Mouse (Mus musculus) embryonic stem cell, embryonic (primary cell): ENCODE results near the gene R3hdml.

Experiments
- CTCF ChIA-PET, 4 experiments: fragments of 300-600 bp in 2 of 4; fragments of 350-600 bp in 2 of 4; sonication (Branson Sonifier 250); formaldehyde crosslinking; loops; one replicate each; lab custom pipeline; 2022; ENCODE audit warnings: inconsistent platforms in 2 of 4; lab: Charles Lee
- POLR2A ChIA-PET, 4 experiments: fragments of 300-600 bp in 2 of 4; fragments of 350-600 bp in 2 of 4; sonication (Branson Sonifier 250); formaldehyde crosslinking; loops; one replicate each; lab custom pipeline; 2022; ENCODE audit warnings: antibody characterized with exemption in 4 of 4, inconsistent platforms in 1 of 4; lab: Charles Lee

Gene R3hdml

DNA sequence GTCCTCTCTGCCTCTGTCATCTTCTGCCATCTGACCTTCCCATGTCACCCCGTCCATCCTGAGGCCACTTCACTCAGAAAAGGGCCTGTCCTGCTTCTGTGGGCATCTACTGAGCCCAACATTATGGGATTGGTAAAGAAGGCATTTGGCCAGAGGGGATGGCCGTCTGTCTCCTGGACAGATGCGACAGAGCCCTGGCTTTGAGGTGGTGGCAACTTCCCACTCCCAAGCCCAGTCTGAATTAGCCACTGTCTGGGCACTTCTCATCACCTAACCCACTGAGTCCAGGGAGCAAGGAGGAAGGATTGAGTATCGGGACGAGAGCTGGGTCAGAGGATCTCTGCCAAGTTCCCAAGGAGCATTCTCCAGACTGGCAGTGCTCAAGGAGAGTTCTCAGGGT is at the start of gene R3hdml:
R3hdml (plus strand) TSS at position 301 of the 400 bp plus-strand sequence.
- ChIA-PET CTCF (interaction anchor here in 3 of 4 experiments (1.0 to 6.9 kb wide), 5 partner anchors 11 to 43 kb away, joined by 5 to 63 read pairs (median 5); partner anchors contain the start of gene Fitm2 (in 1 of the 3)), POLR2A (interaction anchor here in 3 of 4 experiments (0.6 to 3.6 kb wide), 5 partner anchors 10 to 25 kb away, joined by 3 to 20 read pairs (median 7); no protein-coding TSS in a partner anchor)

GRCm38 (mm10) chr2:163443543-163443942 is 48.6 kb upstream of the R3hdml start:
- ChIA-PET CTCF (no interaction called here), POLR2A (interaction anchor here in 2 of 4 experiments (1.0 to 3.3 kb wide), 2 partner anchors 23 to 24 kb away, joined by 5 to 10 read pairs; no protein-coding TSS in a partner anchor)

GRCm38 (mm10) chr2:163444017-163444416 is 48.1 kb upstream of the R3hdml start:
- CTCF ChIA-PET = no interaction called here
- POLR2A ChIA-PET = interaction anchor here in 2 of 4 experiments (1.0 to 3.3 kb wide), 2 partner anchors 23 to 25 kb away, joined by 5 to 10 read pairs; no protein-coding TSS in a partner anchor

- ChIA-PET POLR2A (interaction anchor here in 2 of 4 experiments (0.6 to 1.9 kb wide), 4 partner anchors 8 to 1186 kb away, joined by 3 to 4 read pairs (median 4); no protein-coding TSS in a partner anchor), CTCF (interaction anchor here in 2 of 4 experiments (0.6 to 0.8 kb wide), 2 partner anchors 46 to 139 kb away, joined by 3 read pairs; no protein-coding TSS in a partner anchor)
Observed at GRCm38 (mm10) chr2:163447375-163447774, 44.7 kb upstream of the R3hdml start.

DNA sequence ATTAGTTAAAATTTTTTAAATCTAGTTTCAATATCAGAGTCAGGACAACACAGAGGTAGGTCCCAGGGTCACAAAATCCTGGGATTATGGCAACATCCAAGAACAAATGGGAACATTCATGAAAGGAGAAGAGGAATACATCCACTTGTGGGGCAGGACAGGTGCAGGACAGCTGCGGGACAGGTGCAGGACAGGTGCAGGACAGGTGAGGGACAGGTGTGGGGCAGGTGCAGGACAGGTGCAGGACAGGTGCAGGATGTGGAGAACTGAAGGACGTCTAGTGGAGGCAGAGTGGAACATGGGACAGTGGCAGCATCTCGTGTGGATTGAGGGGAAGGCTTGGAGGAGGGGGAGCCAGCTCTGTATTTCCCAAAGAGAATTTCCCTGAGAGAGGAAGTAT is 42.8 kb upstream of the R3hdml start:
- ChIA-PET POLR2A (interaction anchor here in 1 of 4 experiments (1.0 kb wide), 1 partner anchor 14 kb away, joined by 3 read pairs; no protein-coding TSS in a partner anchor), CTCF (no interaction called here)

DNA sequence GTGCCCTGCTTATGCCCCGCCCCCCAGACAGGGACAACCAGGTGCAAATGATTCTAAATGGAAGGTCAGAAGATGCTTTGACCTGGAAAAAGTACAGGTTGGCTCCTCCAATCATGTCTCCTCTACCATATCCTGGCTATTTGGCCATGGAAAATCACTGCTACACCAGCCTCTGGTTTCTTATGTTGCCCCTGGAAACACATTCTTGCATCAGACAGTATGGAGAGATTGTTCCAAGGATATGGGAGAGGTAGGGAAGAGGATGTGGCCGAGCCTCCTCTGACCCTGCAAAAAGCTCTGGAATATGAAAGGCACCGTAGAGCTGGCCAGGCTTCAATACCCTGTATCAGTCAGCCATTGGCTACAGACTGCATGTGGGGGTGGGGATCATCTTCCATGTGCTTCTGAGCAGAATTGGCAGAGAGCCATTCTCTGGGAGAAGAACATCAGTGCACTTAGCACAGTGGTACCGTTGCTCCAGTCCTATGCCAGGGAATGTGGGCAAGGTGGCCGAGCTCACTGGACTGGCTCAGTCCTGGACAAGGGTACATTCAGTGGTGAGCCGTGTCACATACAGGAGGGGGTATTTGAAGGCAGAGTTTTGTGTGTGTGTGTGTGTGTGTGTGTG is 41.3 kb upstream of the R3hdml start:
- ChIA-PET POLR2A (interaction anchor here in 3 of 4 experiments (0.7 to 3.5 kb wide), 6 partner anchors 10 to 181 kb away, joined by 3 to 13 read pairs (median 8); partner anchors contain the start of gene Fitm2 (in 1 of the 3)), CTCF (interaction anchor here in 3 of 4 experiments (0.6 to 2.5 kb wide), 7 partner anchors 9 to 85 kb away, joined by 3 to 13 read pairs (median 3); partner anchors contain the start of genes Fitm2 (in 1 of the 3) and Gdap1l1 (in 1 of the 3))

DNA sequence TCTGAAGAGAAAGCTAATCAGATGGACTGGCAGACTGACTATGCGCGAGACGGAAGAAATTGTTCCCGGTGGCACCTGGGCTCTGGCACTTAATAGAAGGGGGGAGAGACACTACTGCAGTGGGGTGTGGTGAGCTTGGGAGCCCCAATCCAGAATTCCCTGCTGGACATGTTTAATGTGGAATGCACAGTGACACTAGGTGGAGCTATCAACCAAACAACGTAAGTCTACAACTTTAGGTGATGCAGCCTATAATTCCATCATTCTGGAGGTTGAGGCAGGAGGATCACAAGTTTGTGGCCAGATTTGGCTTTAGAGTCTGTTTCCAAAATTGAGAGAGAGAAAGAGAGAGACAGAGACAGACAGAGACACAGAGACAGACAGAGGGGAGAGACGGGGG is 39.4 kb upstream of the R3hdml start:
- POLR2A ChIA-PET = interaction anchor here in 2 of 4 experiments (1.1 to 3.5 kb wide), 7 partner anchors 10 to 34 kb away, joined by 3 to 13 read pairs (median 4); partner anchors contain the start of gene Fitm2 (in 1 of the 2)
- CTCF ChIA-PET = interaction anchor here (0.6 to 3.0 kb wide), 23 partner anchors 10 to 335 kb away, joined by 3 to 13 read pairs (median 3); partner anchors contain the start of gene Fitm2 (in 3 of the 4)

DNA sequence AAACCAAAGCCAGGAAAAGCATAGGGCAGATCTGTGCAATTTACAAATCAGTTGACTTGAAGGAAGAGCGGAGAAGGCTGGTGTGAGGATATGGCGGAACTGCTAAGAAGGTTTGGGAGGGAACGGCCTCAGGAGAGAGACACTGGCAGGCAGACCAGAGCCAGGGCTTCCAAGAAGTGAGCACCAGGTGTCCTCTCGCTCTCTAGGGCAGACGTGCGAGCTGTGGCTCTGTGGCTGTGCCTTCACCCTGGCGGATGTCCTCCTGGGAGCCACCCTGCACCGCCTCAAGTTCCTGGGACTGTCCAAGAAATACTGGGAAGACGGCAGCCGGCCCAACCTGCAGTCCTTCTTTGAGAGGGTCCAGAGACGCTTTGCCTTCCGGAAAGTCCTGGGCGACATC is 38.7 kb upstream of the R3hdml start:
- CTCF ChIA-PET = interaction anchor here (0.5 to 3.0 kb wide), 13 partner anchors 10 to 334 kb away, joined by 3 to 11 read pairs (median 3); partner anchors contain the start of gene Fitm2 (in 1 of the 4)
- POLR2A ChIA-PET = interaction anchor here in 2 of 4 experiments (1.7 to 3.5 kb wide), 4 partner anchors 9 to 33 kb away, joined by 4 to 13 read pairs (median 10); partner anchors contain the start of gene Fitm2 (in 1 of the 2)

DNA sequence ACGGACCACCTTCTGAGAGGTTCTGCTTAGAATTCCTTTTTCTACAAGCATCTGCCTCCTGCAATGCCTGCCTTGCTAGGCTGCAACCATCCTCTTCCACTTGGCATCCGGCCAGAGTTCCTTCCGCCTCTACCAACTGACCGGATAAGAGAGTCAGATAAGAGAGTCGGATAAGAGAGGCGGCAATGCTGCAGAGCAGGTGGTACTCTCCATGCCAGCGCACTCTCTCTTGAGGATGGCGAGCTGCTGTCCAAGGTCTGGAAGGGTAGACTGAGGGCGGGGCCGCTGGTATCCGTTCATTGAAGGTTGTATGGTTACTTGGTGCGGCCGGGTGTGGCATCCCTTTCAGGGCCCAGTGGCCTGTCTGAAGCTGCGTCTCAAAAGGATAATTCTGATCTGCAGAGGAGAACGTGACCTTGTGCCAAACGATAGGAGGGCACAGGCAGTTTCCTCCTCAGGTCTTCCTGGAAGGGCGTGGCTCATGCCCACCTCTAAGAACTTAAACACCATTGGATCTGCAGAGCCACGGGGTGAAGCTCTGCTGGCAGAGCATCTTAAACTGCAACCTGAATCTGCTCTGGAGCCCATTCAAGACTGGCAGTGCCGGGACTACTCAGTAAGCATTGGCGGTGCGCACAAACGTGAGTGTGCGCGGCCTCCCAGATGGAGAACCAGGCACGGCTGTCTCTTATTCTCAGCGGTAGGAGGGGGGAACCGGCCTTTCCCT is 33.4 kb upstream of the R3hdml start:
- CTCF ChIA-PET = interaction anchor here in 2 of 4 experiments (1.0 to 2.6 kb wide), 5 partner anchors 12 to 133 kb away, joined by 3 to 10 read pairs (median 6); partner anchors contain the start of gene Fitm2 (in 2 of the 2)
- POLR2A ChIA-PET = interaction anchor here in 2 of 4 experiments (0.6 to 2.7 kb wide), 5 partner anchors 14 to 497 kb away, joined by 3 to 9 read pairs (median 3); partner anchors contain the start of gene Fitm2 (in 1 of the 2)

DNA sequence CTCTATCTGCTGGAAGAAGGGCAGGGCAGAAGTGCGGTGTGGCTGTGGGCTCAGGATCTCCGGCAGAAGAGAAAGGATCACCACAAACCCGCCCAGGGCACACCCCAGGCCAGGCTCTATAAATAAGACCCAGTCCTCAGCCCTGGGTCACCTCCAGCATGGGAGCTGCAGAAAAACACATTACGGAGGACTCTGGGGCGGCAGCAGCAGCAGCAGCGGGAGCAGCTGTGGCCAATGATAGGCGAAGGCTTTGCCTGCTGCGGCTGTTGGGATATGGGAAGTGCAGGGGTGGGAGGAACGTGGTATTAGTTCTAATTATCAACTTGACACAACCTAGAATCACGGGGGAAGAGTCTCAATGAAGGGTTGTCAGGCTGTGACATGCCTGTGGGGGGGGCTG is 32.7 kb upstream of the R3hdml start:
- CTCF ChIA-PET = interaction anchor here in 3 of 4 experiments (0.8 to 2.6 kb wide), 6 partner anchors 11 to 184 kb away, joined by 3 to 10 read pairs (median 6); partner anchors contain the start of gene Fitm2 (in 2 of the 3)
- POLR2A ChIA-PET = interaction anchor here in 2 of 4 experiments (0.6 to 4.9 kb wide), 5 partner anchors 11 to 370 kb away, joined by 3 to 29 read pairs (median 5); partner anchors contain the start of gene Fitm2 (in 1 of the 2)

DNA sequence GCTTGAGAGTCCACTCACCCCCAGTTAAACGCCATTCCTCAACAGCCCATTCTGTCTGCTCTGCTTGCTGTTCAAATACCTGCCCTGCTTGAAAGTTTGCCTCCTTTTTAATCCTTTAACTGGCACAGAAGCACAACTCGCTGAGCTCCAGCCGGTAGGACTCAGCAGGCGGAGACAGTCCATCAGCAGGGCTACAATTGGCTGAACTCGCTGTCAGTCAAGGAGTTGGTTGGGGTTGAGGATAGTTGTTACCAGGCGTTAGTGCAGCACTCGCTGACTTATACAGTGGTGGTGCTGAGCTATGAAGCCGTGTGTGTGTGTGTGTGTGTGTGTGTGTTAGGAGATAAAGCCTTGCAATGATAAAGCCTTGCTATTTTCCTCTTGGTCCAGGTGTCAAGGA is 31.5 kb upstream of the R3hdml start:
- CTCF ChIA-PET = interaction anchor here in 1 of 4 experiments (1.0 to 2.6 kb wide), 3 partner anchors 11 to 131 kb away, joined by 3 to 10 read pairs (median 9); partner anchors contain the start of gene Fitm2
- POLR2A ChIA-PET = interaction anchor here in 2 of 4 experiments (0.6 to 4.9 kb wide), 6 partner anchors 9 to 1453 kb away, joined by 3 to 29 read pairs (median 4); partner anchors contain the start of gene Fitm2 (in 1 of the 2)

DNA sequence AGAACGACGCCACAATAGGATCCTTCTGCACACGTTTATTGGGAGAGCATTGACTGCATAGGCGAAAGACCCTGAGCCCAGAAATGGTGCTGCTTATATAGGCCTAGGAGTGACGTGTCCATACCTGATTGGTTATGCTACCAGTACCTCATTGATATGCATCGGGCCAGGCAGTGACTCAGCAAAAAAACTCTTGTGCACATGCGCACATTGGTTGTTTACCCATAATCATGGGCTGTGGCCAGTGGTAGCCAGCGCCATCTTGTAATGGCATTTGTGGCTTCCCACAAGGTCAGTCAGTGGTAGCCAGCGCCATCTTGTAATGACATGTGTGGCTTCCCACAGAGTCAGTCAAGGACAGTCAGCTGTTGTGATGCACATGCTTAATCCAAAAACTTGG is 30.8 kb upstream of the R3hdml start:
- CTCF ChIA-PET = interaction anchor here in 1 of 4 experiments (0.6 kb wide), 1 partner anchor 19 kb away, joined by 3 read pairs; no protein-coding TSS in a partner anchor
- POLR2A ChIA-PET = interaction anchor here in 3 of 4 experiments (0.7 to 4.9 kb wide), 6 partner anchors 10 to 56 kb away, joined by 3 to 30 read pairs (median 8); partner anchors contain the start of gene Fitm2 (in 2 of the 3)

GRCm38 (mm10) chr2:163462386-163462785 is 29.7 kb upstream of the R3hdml start:
- CTCF ChIA-PET = interaction anchor here (0.9 to 2.9 kb wide), 11 partner anchors 10 to 73 kb away, joined by 3 to 21 read pairs (median 5); partner anchors contain the start of gene Fitm2 (in 4 of the 4)
- POLR2A ChIA-PET = interaction anchor here (0.5 to 4.9 kb wide), 17 partner anchors 9 to 398 kb away, joined by 3 to 30 read pairs (median 5); partner anchors contain the start of genes Fitm2 (in 3 of the 4) and Gdap1l1 (in 1 of the 4)

- ChIA-PET POLR2A (interaction anchor here (0.5 to 4.9 kb wide), 21 partner anchors 9 to 412 kb away, joined by 3 to 30 read pairs (median 4); partner anchors contain the start of genes Fitm2 (in 3 of the 4) and Gdap1l1 (in 1 of the 4)), CTCF (interaction anchor here (0.7 to 2.9 kb wide), 15 partner anchors 10 to 72 kb away, joined by 3 to 21 read pairs (median 4); partner anchors contain the start of gene Fitm2 (in 4 of the 4))
Observed at GRCm38 (mm10) chr2:163462801-163463200, 29.3 kb upstream of the R3hdml start.

DNA sequence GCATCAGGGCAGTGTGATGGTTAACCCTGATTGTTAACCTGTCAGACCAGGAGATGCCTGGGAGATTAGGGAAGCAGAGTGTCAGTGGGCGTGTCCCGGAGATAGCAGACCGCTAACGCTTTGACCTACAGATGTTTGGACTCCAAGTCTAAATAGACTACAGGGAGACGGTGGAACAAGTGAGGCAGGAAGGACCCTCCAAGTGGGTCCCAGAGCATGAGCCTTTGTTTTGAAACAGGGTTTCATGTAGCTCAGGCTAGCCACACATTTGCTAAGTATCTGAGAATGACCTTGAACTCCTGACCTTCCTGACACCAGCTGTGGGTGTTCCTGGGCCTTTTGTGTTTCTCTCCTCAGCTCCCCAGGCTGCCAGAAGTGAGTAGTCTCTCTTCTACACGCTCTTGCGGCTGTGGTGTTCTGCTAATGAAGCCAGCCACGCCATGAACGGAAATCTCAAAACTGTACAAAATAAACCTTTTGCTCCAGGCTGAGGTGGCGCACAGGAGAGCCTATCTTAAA is 28.8 kb upstream of the R3hdml start:
- POLR2A ChIA-PET = interaction anchor here in 3 of 4 experiments (0.6 to 4.9 kb wide), 20 partner anchors 9 to 412 kb away, joined by 3 to 30 read pairs (median 4); partner anchors contain the start of genes Fitm2 (in 3 of the 3) and Gdap1l1 (in 1 of the 3)
- CTCF ChIA-PET = interaction anchor here (0.7 to 2.9 kb wide), 14 partner anchors 9 to 72 kb away, joined by 3 to 21 read pairs (median 4); partner anchors contain the start of gene Fitm2 (in 4 of the 4)

GRCm38 (mm10) chr2:163463998-163464397 is 28.1 kb upstream of the R3hdml start:
- POLR2A ChIA-PET = interaction anchor here in 3 of 4 experiments (0.6 to 4.9 kb wide), 12 partner anchors 8 to 1892 kb away, joined by 3 to 30 read pairs (median 4); partner anchors contain the start of gene Fitm2 (in 2 of the 3)

More at GRCm38 (mm10) chr2:163463998-163464397, 28.1 kb upstream of the R3hdml start:
- CTCF ChIA-PET = interaction anchor here in 3 of 4 experiments (0.5 to 2.9 kb wide), 11 partner anchors 8 to 63 kb away, joined by 3 to 21 read pairs (median 4); partner anchors contain the start of gene Fitm2 (in 2 of the 3)
